Mouse (Mus musculus) midbrain, embryonic 15.5 days (tissue): Measurements from ENCODE around the gene Brms1. TPM values are rescaled to one million over a fixed set of nuclear protein-coding genes. Genes with fewer than 3 reads are reported as not detected.
"Not testable (repeated sequence)": the region's sequence is repeated elsewhere in the genome, so short reads cannot be mapped to it uniquely, and the experiment has no call there.

Source experiments
- ATAC-seq: fragments of 200-750 bp; cut with Nextera tagmentation; replicated peaks from 2 replicates; pipeline ENCODE4 v1.8.0; 2017; ENCODE audit warnings: moderate TSS enrichment
- H3K27ac ChIP-seq: fragments of 300-500 bp; sonication (generic); 2 replicates; pipeline ENCODE4 v1.5.1; 2015; ENCODE audit warnings: mild to moderate bottlenecking, inconsistent platforms
- H3K27me3 ChIP-seq: fragments of 300-500 bp; sonication (generic); replicated peaks from 2 replicates; pipeline ENCODE4 v1.6.1; 2015; ENCODE audit warnings: inconsistent platforms
- H3K36me3 ChIP-seq: fragments of 300-500 bp; sonication (generic); replicated peaks from 2 replicates; pipeline ENCODE4 v1.6.1; 2015; ENCODE audit warnings: inconsistent platforms
- H3K4me1 ChIP-seq: fragments of 300-500 bp; sonication (generic); 2 replicates; pipeline ENCODE4 v1.6.1; 2015; ENCODE audit warnings: inconsistent platforms
- H3K4me2 ChIP-seq: fragments of 300-500 bp; sonication (generic); 2 replicates; pipeline ENCODE4 v1.6.1; 2015; ENCODE audit warnings: inconsistent platforms, mild to moderate bottlenecking, moderate library complexity
- H3K4me3 ChIP-seq: fragments of 300-500 bp; sonication (generic); 2 replicates; pipeline ENCODE4 v1.5.1; 2015; ENCODE audit warnings: mild to moderate bottlenecking, inconsistent platforms
- H3K9ac ChIP-seq: fragments of 300-500 bp; sonication (generic); 2 replicates; pipeline ENCODE4 v1.6.1; 2015; ENCODE audit warnings: mild to moderate bottlenecking, inconsistent platforms
- H3K9me3 ChIP-seq: fragments of 300-500 bp; sonication (generic); 2 replicates; pipeline ENCODE4 v1.6.1; 2016; ENCODE audit warnings: inconsistent platforms
- WGBS: fragments of 180-500 bp; shearing (Covaris S2); methylation state at CpG from one replicate; pipeline ENCODE4 v1.1.7; 2015; ENCODE audit warnings: mixed read lengths; 5-methylcytosine and 5-hydroxymethylcytosine counted together
- polyA plus RNA-seq: library from polyadenylated mRNA; unstranded; fragments of >200 nt; fragmentation: Nextera tagmentation; extraction: Ambion mirVana; gene quantifications from 2 replicates; pipeline ENCODE4 v1.2.1, GENCODE M21; 2015

Brms1 gene
- 40.0 and 44.4 TPM in 2 replicates for polyA plus RNA-seq

- peak; percentile 59 for ATAC-seq
Measured at GRCm38 (mm10) chr19:5040862-5041523, at the start of gene Brms1. TSS of gene Brms1 (plus strand) at chr19:5041354.

DNA sequence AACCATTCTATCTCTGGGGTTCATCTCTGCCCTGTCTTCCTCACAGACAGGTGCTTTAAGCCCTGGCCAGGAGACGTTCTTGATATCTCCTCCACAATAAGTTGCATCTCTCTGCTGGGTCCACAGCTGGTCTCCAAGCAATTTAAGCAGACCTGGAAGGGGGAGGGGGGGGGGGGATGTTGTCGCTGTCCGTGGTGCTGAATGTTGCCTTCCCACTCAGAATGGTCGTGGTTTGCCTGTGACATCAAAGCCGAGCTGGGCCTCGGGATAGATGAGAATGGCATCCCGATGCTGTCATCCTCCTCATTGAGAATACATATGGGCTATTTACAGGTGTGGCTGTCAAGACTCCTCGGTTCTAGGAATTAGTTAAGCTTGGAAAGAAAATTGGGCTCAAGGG, 48.8 kb upstream of the Brms1 start:
- H3K4me1 ChIP-seq: peaks cover 58% of the 10 kb centered on the region

More at GRCm38 (mm10) chr19:5040862-5041523, at the start of gene Brms1:
- peaks cover 9% of the 10 kb centered on the region; the same call in 1 of the 2 replicates for H3K36me3 ChIP-seq
- 6% methylated on average over 40 of the region's 40 CpGs for WGBS
- H3K4me2 ChIP-seq: peak within 1 kb of the TSS; percentile 96
- peaks cover 37% of the 10 kb centered on the region for H3K4me1 ChIP-seq
- no peaks in the 10 kb centered on the region for H3K27me3 ChIP-seq
- no peaks in the 10 kb centered on the region for H3K9me3 ChIP-seq
- H3K9ac ChIP-seq: peak within 1 kb of the TSS; percentile 88
- peak within 1 kb of the TSS; percentile 58 for H3K27ac ChIP-seq
- H3K4me3 ChIP-seq: peak within 1 kb of the TSS; percentile 70

GRCm38 (mm10) chr19:4992904-4993303, 48.2 kb upstream of the Brms1 start:
- Histone ChIP-seq H3K4me3 (no peak overlapping the region), H3K9ac (no peak overlapping the region), H3K9me3 (no peaks in the 10 kb centered on the region), H3K4me2 (peak overlapping the region; percentile 14; the same call in 1 of the 2 replicates), H3K4me1 (peaks cover 64% of the 10 kb centered on the region), H3K36me3 (no peaks in the 10 kb centered on the region), H3K27me3 (peaks cover 15% of the 10 kb centered on the region), H3K27ac (no peak overlapping the region)
- ATAC-seq: no peak
- WGBS: 5% methylated on average over 9 of the region's 9 CpGs

More for the DNA sequence above, 48.8 kb upstream of the Brms1 start:
- H3K27me3 ChIP-seq: peaks cover 21% of the 10 kb centered on the region
- H3K4me2 ChIP-seq: no peak overlapping the region; the same call in 1 of the 2 replicates
- 19% methylated on average over 8 of the region's 8 CpGs for WGBS
- no peaks in the 10 kb centered on the region for H3K9me3 ChIP-seq
- no peak for ATAC-seq
- no peaks in the 10 kb centered on the region for H3K36me3 ChIP-seq
- H3K27ac ChIP-seq: no peak overlapping the region
- H3K9ac ChIP-seq: no peak overlapping the region
- no peak overlapping the region for H3K4me3 ChIP-seq

- Histone ChIP-seq H3K27me3 (peaks cover 12% of the 10 kb centered on the region; the same call in 1 of the 2 replicates), H3K36me3 (no peaks in the 10 kb centered on the region), H3K4me3 (no peak overlapping the region), H3K9ac (no peak overlapping the region), H3K4me2 (no peak overlapping the region), H3K9me3 (no peaks in the 10 kb centered on the region), H3K27ac (peak overlapping the region; percentile 74), H3K4me1 (peaks cover 64% of the 10 kb centered on the region)
- WGBS: 31% methylated on average over 5 of the region's 5 CpGs
- ATAC-seq: no peak
Measured at GRCm38 (mm10) chr19:4994043-4994442, 47.1 kb upstream of the Brms1 start.

DNA sequence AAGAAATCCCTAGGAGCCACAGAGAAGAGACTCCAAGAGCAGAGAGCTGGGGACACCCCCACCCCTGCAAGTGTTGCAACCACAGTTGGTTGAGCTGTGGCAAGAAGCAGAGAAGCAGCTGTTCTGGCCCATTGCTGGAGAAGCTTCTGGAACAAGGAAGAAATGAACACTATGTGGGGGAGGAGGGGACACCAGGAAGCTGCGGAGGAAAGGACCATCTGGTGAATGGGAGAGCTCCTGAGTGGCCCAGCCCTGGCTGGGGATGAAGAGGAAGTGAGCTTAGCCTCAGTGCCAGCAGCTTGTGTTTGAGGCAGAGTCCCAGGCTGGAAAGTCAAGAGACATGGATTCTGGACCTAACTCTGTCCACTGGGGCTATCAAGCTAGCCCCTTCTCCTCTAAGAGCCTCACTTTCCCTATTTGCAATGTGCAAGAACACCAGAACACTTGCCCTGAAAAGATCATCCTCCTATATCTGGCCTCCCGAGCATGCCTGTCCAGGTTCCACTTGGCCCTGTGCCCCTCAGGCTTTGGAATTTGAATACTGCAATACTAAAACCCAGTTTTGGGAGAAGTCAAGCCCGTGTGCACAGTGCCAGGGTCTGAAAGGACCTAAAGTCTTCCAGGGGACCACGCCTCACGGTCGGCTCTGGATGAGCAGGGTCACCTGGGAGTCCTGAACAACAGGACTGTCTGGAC, 41.6 kb upstream of the Brms1 start:
- Histone ChIP-seq H3K9me3 (no peaks in the 10 kb centered on the region), H3K9ac (no peak overlapping the region; the same call in 1 of the 2 replicates), H3K27ac (no peak overlapping the region), H3K4me2 (peak overlapping the region; percentile 27), H3K4me3 (no peak overlapping the region), H3K36me3 (no peaks in the 10 kb centered on the region), H3K27me3 (peaks cover 10% of the 10 kb centered on the region; the same call in 1 of the 2 replicates), H3K4me1 (peaks cover 51% of the 10 kb centered on the region)
- no peak for ATAC-seq
- 72% methylated on average over 6 of the region's 6 CpGs for WGBS

DNA sequence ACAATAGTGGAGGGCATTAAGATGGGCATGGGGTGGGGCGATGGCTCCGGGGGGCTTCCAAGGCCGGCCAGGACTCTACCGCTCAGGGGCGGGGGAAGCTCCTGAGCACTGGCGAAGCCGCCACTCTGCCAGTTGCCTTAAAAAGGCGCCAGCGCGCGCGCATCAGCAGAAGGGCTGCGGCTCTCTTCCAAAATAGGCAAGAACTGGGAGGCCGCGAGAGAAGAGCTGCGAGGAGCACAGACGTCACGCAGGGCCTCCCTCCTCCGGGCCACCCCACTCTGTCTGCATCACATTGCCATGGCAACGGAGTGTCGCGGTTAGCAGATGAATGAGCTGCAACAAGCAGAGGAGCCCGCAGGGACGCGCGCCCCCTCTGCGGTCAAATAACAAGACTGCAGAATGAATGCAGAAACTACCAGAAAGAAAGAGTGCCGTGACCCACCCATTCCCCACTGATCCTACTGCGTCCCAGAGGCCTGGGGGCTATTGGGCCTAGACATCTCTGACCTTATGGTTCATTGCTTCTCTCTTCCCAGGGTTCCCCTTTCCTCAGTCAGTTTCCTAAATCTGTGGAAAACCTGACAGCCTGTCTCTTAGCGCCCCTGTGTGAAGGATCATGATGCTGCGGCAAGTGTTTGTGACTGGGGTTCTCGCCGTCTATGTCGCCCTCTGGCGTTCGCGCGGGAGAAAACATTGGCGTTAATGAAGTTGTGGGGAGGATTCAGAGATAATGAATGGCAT, 39.3 kb upstream of the Brms1 start:
- H3K4me1 ChIP-seq: peaks cover 46% of the 10 kb centered on the region
- under 1% methylated on average over 39 of the region's 39 CpGs for WGBS
- H3K9me3 ChIP-seq: no peaks in the 10 kb centered on the region
- peak overlapping the region; percentile 83 for H3K4me2 ChIP-seq
- H3K36me3 ChIP-seq: no peaks in the 10 kb centered on the region
- H3K27ac ChIP-seq: peak overlapping the region; percentile 96
- peak; percentile 99 for ATAC-seq
- peak overlapping the region; percentile 41 for H3K4me3 ChIP-seq
- peaks cover 10% of the 10 kb centered on the region; the same call in 1 of the 2 replicates for H3K27me3 ChIP-seq
- H3K9ac ChIP-seq: peak overlapping the region; percentile 67

GRCm38 (mm10) chr19:5003644-5004043, 37.5 kb upstream of the Brms1 start:
- not testable (repeated sequence) for ATAC-seq, H3K9me3 ChIP-seq, H3K36me3 ChIP-seq, H3K4me2 ChIP-seq, H3K9ac ChIP-seq, H3K27ac ChIP-seq, H3K4me3 ChIP-seq
- Histone ChIP-seq H3K4me1 (peaks cover 32% of the 10 kb centered on the region), H3K27me3 (peaks cover 10% of the 10 kb centered on the region; the same call in 1 of the 2 replicates)
- 52% methylated on average over 2 of the region's 2 CpGs for WGBS

- Histone ChIP-seq H3K27ac (no peak overlapping the region), H3K4me3 (no peak overlapping the region), H3K27me3 (peaks cover 7% of the 10 kb centered on the region; the same call in 1 of the 2 replicates), H3K4me2 (no peak overlapping the region), H3K9me3 (no peaks in the 10 kb centered on the region), H3K9ac (no peak overlapping the region), H3K4me1 (peaks cover 19% of the 10 kb centered on the region), H3K36me3 (no peaks in the 10 kb centered on the region)
- no peak for ATAC-seq
- 71% methylated on average over 4 of the region's 4 CpGs for WGBS
Measured at GRCm38 (mm10) chr19:5004925-5005324, 36.2 kb upstream of the Brms1 start.

DNA sequence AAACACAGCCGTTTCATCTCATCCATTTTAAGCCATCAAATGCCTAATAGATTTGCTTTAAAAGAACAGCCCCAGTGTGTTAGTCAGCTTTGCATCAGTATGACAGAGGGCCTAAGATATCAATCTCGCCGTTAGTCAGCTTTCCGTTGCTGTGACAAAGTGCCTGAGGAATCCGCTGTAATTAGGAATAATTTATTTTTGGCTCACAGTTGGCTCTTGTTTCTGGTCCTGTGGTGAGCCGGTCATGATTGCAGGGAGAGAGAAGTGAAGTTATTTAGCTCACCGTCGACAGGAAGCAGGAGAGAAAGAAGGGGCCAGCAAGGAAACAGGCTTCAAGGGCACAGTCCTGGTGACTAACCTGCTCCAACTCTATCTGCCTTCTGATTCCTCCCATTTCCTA, 28.0 kb upstream of the Brms1 start:
- WGBS: 75% methylated on average over 8 of the region's 8 CpGs
- Histone ChIP-seq H3K4me2 (no peak overlapping the region), H3K27ac (no peak overlapping the region), H3K9ac (no peak overlapping the region), H3K27me3 (no peaks in the 10 kb centered on the region), H3K4me1 (peaks cover 5% of the 10 kb centered on the region; the same call in 1 of the 2 replicates), H3K9me3 (no peaks in the 10 kb centered on the region), H3K36me3 (no peaks in the 10 kb centered on the region), H3K4me3 (no peak overlapping the region)
- no peak for ATAC-seq

- H3K9ac ChIP-seq: no peak overlapping the region
- H3K4me1 ChIP-seq: peaks cover 5% of the 10 kb centered on the region; the same call in 1 of the 2 replicates
- WGBS: 13% methylated on average over 8 of the region's 8 CpGs
- H3K36me3 ChIP-seq: no peaks in the 10 kb centered on the region
- H3K27me3 ChIP-seq: no peaks in the 10 kb centered on the region
- H3K4me2 ChIP-seq: no peak overlapping the region
- no peaks in the 10 kb centered on the region for H3K9me3 ChIP-seq
- ATAC-seq: no peak
- no peak overlapping the region for H3K4me3 ChIP-seq
- no peak overlapping the region for H3K27ac ChIP-seq
Measured at GRCm38 (mm10) chr19:5014961-5015398, 26.2 kb upstream of the Brms1 start.

- ATAC-seq: no peak
- Histone ChIP-seq H3K4me1 (peaks cover 5% of the 10 kb centered on the region; the same call in 1 of the 2 replicates), H3K4me3 (no peak overlapping the region), H3K27ac (no peak overlapping the region), H3K36me3 (no peaks in the 10 kb centered on the region), H3K27me3 (no peaks in the 10 kb centered on the region), H3K4me2 (0 out of 2 replicates have a peak overlapping the region, but pooled peaks have one; percentile 4), H3K9ac (no peak overlapping the region), H3K9me3 (no peaks in the 10 kb centered on the region)
- WGBS: 42% methylated on average over 10 of the region's 10 CpGs
Measured at GRCm38 (mm10) chr19:5016221-5016742, 24.9 kb upstream of the Brms1 start.
